Mouse (Mus musculus): ENCODE measurements around the gene Fkbp1b. TPM values are rescaled to one million over a fixed set of nuclear protein-coding genes. Genes with fewer than 3 reads are reported as not detected.

The Fkbp1b gene
- polyA plus RNA-seq, 1 experiment: 4.8 TPM

- no peak for TF ChIP-seq GATA1 (IDR thresholded peaks at IDR 0.05; ENCODE audit: low read length)
Measured at GRCm38 (mm10) chr12:4811705-4812104, 29.7 kb downstream of the Fkbp1b start.

GRCm38 (mm10) chr12:4811036-4811435, 30.4 kb downstream of the Fkbp1b start:
- no peak for TF ChIP-seq GATA1 (IDR thresholded peaks at IDR 0.05; ENCODE audit: low read length)

- no peak for TF ChIP-seq GATA1 (IDR thresholded peaks at IDR 0.05; ENCODE audit: low read length)
Measured at GRCm38 (mm10) chr12:4793718-4794117, 47.7 kb downstream of the Fkbp1b start.

- TF ChIP-seq GATA1 (IDR thresholded peaks at IDR 0.05; ENCODE audit: low read length): no peak
Measured at GRCm38 (mm10) chr12:4784466-4784865, 56.9 kb downstream of the Fkbp1b start.

GRCm38 (mm10) chr12:4783598-4783997, 57.8 kb downstream of the Fkbp1b start:
- no peak for TF ChIP-seq GATA1 (IDR thresholded peaks at IDR 0.05; ENCODE audit: low read length)

Other genes starting within 250 kb of the Fkbp1b start
- 9.9 and 10.5 TPM in 2 replicates for gene Itsn2, start 249.0 kb downstream of the Fkbp1b start, polyA plus RNA-seq (2012)
- gene Gm3625, start 248.7 kb downstream of the Fkbp1b start, polyA plus RNA-seq (2012): not detected in 2 replicates
- gene Fam228a, start 103.2 kb downstream of the Fkbp1b start, polyA plus RNA-seq (2012): not detected in 2 replicates
- not detected in 2 replicates for gene Pfn4, start 72.6 kb downstream of the Fkbp1b start, polyA plus RNA-seq (2012)
- not detected in 2 replicates for gene Fam228b, start 72.3 kb downstream of the Fkbp1b start, polyA plus RNA-seq (2012)
- gene Sf3b6, start 24.0 kb downstream of the Fkbp1b start, polyA plus RNA-seq (2012): 4.5 and 8.0 TPM in 2 replicates
- 0.57 and 3.3 TPM in 2 replicates for gene Wdcp, start 1.7 kb upstream of the Fkbp1b start, polyA plus RNA-seq (2012)
- 171 and 223 TPM in 2 replicates for gene Mfsd2b, start 32.8 kb upstream of the Fkbp1b start, polyA plus RNA-seq (2012)
- gene Ubxn2a, start 66.1 kb upstream of the Fkbp1b start, polyA plus RNA-seq (2012): 18.4 and 37.7 TPM in 2 replicates
- gene Atad2b, start 75.8 kb upstream of the Fkbp1b start, polyA plus RNA-seq (2012): 44.9 and 64.8 TPM in 2 replicates